Mouse (Mus musculus) adrenal gland, postnatal 4 days (tissue): ENCODE measurements around the gene Cdhr5. TPM values are rescaled to one million over a fixed set of nuclear protein-coding genes. Genes with fewer than 3 reads are reported as not detected.

ENCODE experiments used
- DNase-seq, 2 experiments: peaks; one replicate each; pipeline ENCODE4 v3.0.0; 2021 to 2022; ENCODE audit warnings: low spot score in 2 of 2, mixed read lengths in 2 of 2
- microRNA-seq: library from miRNA; unstranded; fragments of <30 nt; microRNA quantifications from one replicate; pipeline ENCODE4 v1.2.0, GENCODE M21; 2021
- total RNA-seq, 2 experiments: library from RNA; stranded (reverse); gene quantifications; 2 replicates each; pipeline ENCODE4 v1.2.3; 2021

The Cdhr5 gene
- total RNA-seq, 2 experiments from 2014 or later: 9.4 to 15.5 TPM

GRCm38 (mm10) chr7:141228279-141229067, 48.1 kb downstream of the Cdhr5 start, which contains the start of gene Phrf1:
Phrf1 (plus strand) TSS chr7:141228784.
- peak; percentile 88 to 93 for DNase-seq

- DNase-seq: no peak
Observed at GRCm38 (mm10) chr7:141227796-141228195, 48.8 kb downstream of the Cdhr5 start.

GRCm38 (mm10) chr7:141226535-141226934, 50.1 kb downstream of the Cdhr5 start:
- no peak for DNase-seq

GRCm38 (mm10) chr7:141222696-141223215, 53.8 kb downstream of the Cdhr5 start:
- no peak for DNase-seq

GRCm38 (mm10) chr7:141222126-141222467, 54.5 kb downstream of the Cdhr5 start:
- no peak for DNase-seq

- DNase-seq: peak; percentile 90 to 96
Observed at GRCm38 (mm10) chr7:141221249-141222125, 55.1 kb downstream of the Cdhr5 start.

GRCm38 (mm10) chr7:141220377-141220776, 56.2 kb downstream of the Cdhr5 start:
- no peak for DNase-seq

- DNase-seq: no peak
Observed at GRCm38 (mm10) chr7:141219558-141220099, 57.0 kb downstream of the Cdhr5 start.

Small RNA genes lying within 50 kb of the gene (microRNA-seq; reads per million reads assigned to microRNA genes)
- gene Mir210: 507 reads per million, percentile 67 among the genes with 10 or more reads in this experiment

Other genes starting within 250 kb of the Cdhr5 start
- gene Gm17387, start 247.7 kb downstream of the Cdhr5 start, total RNA-seq: not detected
- 10 to 100 TPM in 1 of 2 experiments, 1 to 10 TPM in 1; 7.0 to 11.3 TPM for gene B4galnt4, start 215.7 kb downstream of the Cdhr5 start, total RNA-seq
- gene Pkp3, start 198.6 kb downstream of the Cdhr5 start, total RNA-seq: 1 to 10 TPM; 1.6 to 2.2 TPM
- gene Sigirr, start 176.2 kb downstream of the Cdhr5 start, total RNA-seq: 10 to 100 TPM in 1 of 2 experiments, 1 to 10 TPM in 1; 7.0 to 10.3 TPM
- gene Ano9, start 159.0 kb downstream of the Cdhr5 start, total RNA-seq: 1 to 10 TPM in 1 of 2 experiments, under 1 TPM in 1; 0.65 to 2.2 TPM
- 10 to 100 TPM; 44.2 to 53.1 TPM for gene Ptdss2, start 154.4 kb downstream of the Cdhr5 start, total RNA-seq
- gene Rnh1, start 103.9 kb downstream of the Cdhr5 start, total RNA-seq: 100 to 1,000 TPM; 179 to 186 TPM
- gene Hras, start 82.8 kb downstream of the Cdhr5 start, total RNA-seq: 10 to 100 TPM; 88.5 to 96.4 TPM
- 1 to 10 TPM; 8.8 to 9.9 TPM for gene Lrrc56, start 82.6 kb downstream of the Cdhr5 start, total RNA-seq
- gene Lmntd2, start 62.7 kb downstream of the Cdhr5 start, total RNA-seq: 1 to 10 TPM in 1 of 2 experiments, under 1 TPM in 1; 0.82 to 1.0 TPM
- gene Rassf7, start 60.9 kb downstream of the Cdhr5 start, total RNA-seq: 10 to 100 TPM; 14.7 to 15.1 TPM
- 10 to 100 TPM; 77.1 to 91.9 TPM for gene Phrf1, start 48.0 kb downstream of the Cdhr5 start, total RNA-seq
- gene Irf7, start 10.3 kb downstream of the Cdhr5 start, total RNA-seq: 1 to 10 TPM; 7.3 to 7.5 TPM
- 10 to 100 TPM in 1 of 2 experiments, 1 to 10 TPM in 1; 9.0 to 12.9 TPM for gene Sct, start 2.3 kb upstream of the Cdhr5 start, total RNA-seq
- under 1 TPM; 0.34 to 0.36 TPM for gene Drd4, start 15.2 kb upstream of the Cdhr5 start, total RNA-seq
- 10 to 100 TPM; 74.1 to 78.8 TPM for gene Deaf1, start 50.9 kb upstream of the Cdhr5 start, total RNA-seq
- gene Tmem80, start 51.0 kb upstream of the Cdhr5 start, total RNA-seq: 10 to 100 TPM; 34.8 to 36.6 TPM
- 10 to 100 TPM in 1 of 2 experiments, 1 to 10 TPM in 1; 3.1 to 15.7 TPM for gene Eps8l2, start 62.1 kb upstream of the Cdhr5 start, total RNA-seq
- gene Taldo1, start 115.4 kb upstream of the Cdhr5 start, total RNA-seq: 100 to 1,000 TPM; 251 to 277 TPM
- gene Gatd1, start 137.3 kb upstream of the Cdhr5 start, total RNA-seq: 10 to 100 TPM; 44.9 to 50.6 TPM
- 1 to 10 TPM; 2.7 to 4.8 TPM for gene Cend1, start 152.7 kb upstream of the Cdhr5 start, total RNA-seq
- gene Slc25a22, start 161.1 kb upstream of the Cdhr5 start, total RNA-seq: 10 to 100 TPM; 46.9 to 60.3 TPM
- gene Pidd1, start 167.2 kb upstream of the Cdhr5 start, total RNA-seq: 10 to 100 TPM in 1 of 2 experiments, 1 to 10 TPM in 1; 8.4 to 12.6 TPM
- gene Rplp2, start 170.6 kb upstream of the Cdhr5 start, total RNA-seq: 1,000 to 10,000 TPM; 1,329 to 1,362 TPM
- 100 to 1,000 TPM; 173 to 205 TPM for gene Pnpla2, start 178.4 kb upstream of the Cdhr5 start, total RNA-seq
- 10 to 100 TPM; 13.1 to 14.2 TPM for gene Cracr2b, start 184.3 kb upstream of the Cdhr5 start, total RNA-seq
- gene Cd151, start 190.6 kb upstream of the Cdhr5 start, total RNA-seq: 100 to 1,000 TPM; 209 to 215 TPM
- 10 to 100 TPM; 57.7 to 61.2 TPM for gene Polr2l, start 198.3 kb upstream of the Cdhr5 start, total RNA-seq
- 10 to 100 TPM; 77.9 to 79.6 TPM for gene Tspan4, start 198.5 kb upstream of the Cdhr5 start, total RNA-seq